Mouse (Mus musculus) stomach, postnatal 0 days (tissue): ENCODE results near the gene Fez1. TPM values are rescaled to one million over a fixed set of nuclear protein-coding genes. Genes with fewer than 3 reads are reported as not detected.

Experiments
- ATAC-seq: fragments of 200-750 bp; cut with Nextera tagmentation; 2 replicates; pipeline ENCODE4 v1.8.0; 2017; ENCODE audit not compliant: low FRiP score, low TSS enrichment
- DNase-seq: peaks from one replicate; pipeline ENCODE4 v3.0.0-alpha.2; 2016; ENCODE audit warnings: low spot score
- H3K27ac ChIP-seq: fragments of 300-500 bp; sonication (generic); replicated peaks from 2 replicates; pipeline ENCODE4 v1.5.1; 2014; ENCODE audit warnings: mild to moderate bottlenecking, control low read depth
- H3K27me3 ChIP-seq: fragments of 300-500 bp; sonication (generic); 2 replicates; pipeline ENCODE4 v1.6.1; 2014; ENCODE audit warnings: low read length; ENCODE audit not compliant: control insufficient read depth, insufficient read depth
- H3K36me3 ChIP-seq: fragments of 300-500 bp; sonication (generic); 2 replicates; pipeline ENCODE4 v1.6.1; 2014; ENCODE audit warnings: low read length, mixed read lengths; ENCODE audit not compliant: control insufficient read depth, insufficient read depth
- H3K4me1 ChIP-seq: fragments of 300-500 bp; sonication (generic); replicated peaks from 2 replicates; pipeline ENCODE4 v1.6.1; 2014; ENCODE audit warnings: antibody characterized with exemption; ENCODE audit not compliant: control insufficient read depth, insufficient read depth
- H3K4me2 ChIP-seq: fragments of 300-500 bp; sonication (generic); replicated peaks from 2 replicates; pipeline ENCODE4 v1.6.1; 2014; ENCODE audit warnings: low read depth, mild to moderate bottlenecking, control low read depth, moderate library complexity
- H3K4me3 ChIP-seq: fragments of 300-500 bp; sonication (generic); 2 replicates; pipeline ENCODE4 v1.5.1; 2014; ENCODE audit warnings: low read depth, low read length, control low read depth
- H3K9ac ChIP-seq: fragments of 300-500 bp; sonication (generic); 2 replicates; pipeline ENCODE4 v1.6.1; 2014; ENCODE audit warnings: mild to moderate bottlenecking, low read length, control low read depth, mixed read lengths
- H3K9me3 ChIP-seq: fragments of 300-500 bp; sonication (generic); 2 replicates; pipeline ENCODE4 v1.6.1; 2016; ENCODE audit warnings: low read length; ENCODE audit not compliant: control insufficient read depth
- CTCF ChIP-seq: IDR thresholded peaks from 2 replicates; pipeline ENCODE4 v1.5.1; 2016; ENCODE audit warnings: antibody characterized with exemption, low read depth, mild to moderate bottlenecking, moderate library complexity
- EP300 ChIP-seq: optimal IDR thresholded peaks from 2 replicates; pipeline ENCODE3; 2016; ENCODE audit warnings: antibody characterized with exemption
- WGBS: fragments of 180-500 bp; shearing (Covaris S2); extraction: QIAGEN DNeasy Blood & Tissue Kit; methylation state at CpG from one replicate; pipeline ENCODE4 v1.1.7; 2014; 5-methylcytosine and 5-hydroxymethylcytosine counted together
- polyA plus RNA-seq: library from polyadenylated mRNA; unstranded; fragments of >200 nt; fragmentation: Nextera tagmentation; extraction: Ambion mirVana; gene quantifications from 2 replicates; pipeline ENCODE4 v1.2.1, GENCODE M21; 2015

The Fez1 gene
- polyA plus RNA-seq, 1 experiment from 2014 or later: 6.8 TPM

GRCm38 (mm10) chr9:36808126-36808785 is 13.4 kb upstream of the Fez1 start:
- WGBS: 73% methylated on average over 5 of the region's 5 CpGs
- no peak for TF ChIP-seq EP300
- no peak for TF ChIP-seq CTCF

GRCm38 (mm10) chr9:36814486-36814885 is 7.2 kb upstream of the Fez1 start:
- H3K9ac ChIP-seq: no peak overlapping the region

More at GRCm38 (mm10) chr9:36808126-36808785, 13.4 kb upstream of the Fez1 start:
- ATAC-seq (no peak), DNase-seq (no peak)
- Histone ChIP-seq H3K9ac (no peak overlapping the region), H3K4me1 (no peaks in the 10 kb centered on the region), H3K36me3 (no peaks in the 10 kb centered on the region), H3K4me2 (no peak overlapping the region), H3K9me3 (no peaks in the 10 kb centered on the region), H3K27me3 (no peaks in the 10 kb centered on the region), H3K27ac (no peak overlapping the region), H3K4me3 (no peak overlapping the region)

GRCm38 (mm10) chr9:36818905-36819304 is 2.8 kb upstream of the Fez1 start:
- ATAC-seq (no peak), DNase-seq (no peak)
- H3K4me2 ChIP-seq: no peak overlapping the region
- H3K36me3 ChIP-seq: no peaks in the 10 kb centered on the region
- TF ChIP-seq EP300 (no peak), CTCF (no peak)
- H3K4me1 ChIP-seq: no peaks in the 10 kb centered on the region
- no peak overlapping the region for H3K4me3 ChIP-seq
- no peak overlapping the region for H3K27ac ChIP-seq
- H3K9me3 ChIP-seq: no peaks in the 10 kb centered on the region
- H3K9ac ChIP-seq: no peak overlapping the region
- H3K27me3 ChIP-seq: no peaks in the 10 kb centered on the region
- 58% methylated on average over 4 of the region's 4 CpGs for WGBS

More at GRCm38 (mm10) chr9:36814486-36814885, 7.2 kb upstream of the Fez1 start:
- no peak overlapping the region for H3K27ac ChIP-seq
- H3K36me3 ChIP-seq: no peaks in the 10 kb centered on the region
- no peak overlapping the region for H3K4me3 ChIP-seq
- no peak overlapping the region for H3K4me2 ChIP-seq
- 67% methylated on average over 3 of the region's 3 CpGs for WGBS
- TF ChIP-seq CTCF: peak; percentile 35
- TF ChIP-seq EP300: no peak
- DNase-seq (no peak), ATAC-seq (no peak)
- H3K9me3 ChIP-seq: no peaks in the 10 kb centered on the region
- H3K27me3 ChIP-seq: no peaks in the 10 kb centered on the region
- H3K4me1 ChIP-seq: no peaks in the 10 kb centered on the region

GRCm38 (mm10) chr9:36820969-36821643 is 558 bp upstream of the Fez1 start:
- Histone ChIP-seq H3K9ac (no peak overlapping the region), H3K36me3 (no peaks in the 10 kb centered on the region), H3K9me3 (no peaks in the 10 kb centered on the region), H3K4me1 (no peaks in the 10 kb centered on the region), H3K27me3 (no peaks in the 10 kb centered on the region), H3K4me2 (no peak overlapping the region), H3K27ac (no peak overlapping the region), H3K4me3 (no peak overlapping the region)
- WGBS: 40% methylated on average over 9 of the region's 9 CpGs
- TF ChIP-seq CTCF: no peak
- DNase-seq (no peak), ATAC-seq (no peak)

GRCm38 (mm10) chr9:36822024-36822423 is 360 bp downstream of the Fez1 start:
- no peak for ATAC-seq
- H3K36me3 ChIP-seq: no peaks in the 10 kb centered on the region
- DNase-seq: no peak
- H3K27ac ChIP-seq: no peak overlapping the region
- no peaks in the 10 kb centered on the region for H3K27me3 ChIP-seq
- H3K4me3 ChIP-seq: no peak overlapping the region
- H3K4me1 ChIP-seq: no peaks in the 10 kb centered on the region
- no peak overlapping the region for H3K9ac ChIP-seq
- no peaks in the 10 kb centered on the region for H3K9me3 ChIP-seq
- TF ChIP-seq EP300: no peak
- no peak for TF ChIP-seq CTCF
- H3K4me2 ChIP-seq: no peak overlapping the region
- WGBS: 37% methylated on average over 2 of the region's 2 CpGs
